Mouse (Mus musculus) cerebellum, adult 2 months (tissue): ENCODE measurements around the gene Plcl2. TPM values are rescaled to one million over a fixed set of nuclear protein-coding genes. Genes with fewer than 3 reads are reported as not detected.

Experiments used
- DNase-seq, 2 experiments: peaks; one replicate each; pipeline ENCODE4 v3.0.0; 2021
- H3K27ac ChIP-seq: fragments of 200-500 bp; 2 replicates; pipeline ENCODE4 v1.5.1; 2012; ENCODE audit warnings: low read length, control low read depth, inconsistent platforms; ENCODE audit not compliant: insufficient read depth
- H3K27me3 ChIP-seq: fragments of 200-500 bp; 2 replicates; pipeline ENCODE4 v1.6.1; 2012; ENCODE audit warnings: inconsistent platforms, mild to moderate bottlenecking, low read length, moderate library complexity; ENCODE audit not compliant: control insufficient read depth, insufficient read depth
- H3K4me1 ChIP-seq: fragments of 200-500 bp; 2 replicates; pipeline ENCODE4 v1.6.1; 2011; ENCODE audit warnings: low read length; ENCODE audit not compliant: control insufficient read depth, insufficient read depth
- H3K4me3 ChIP-seq: fragments of 200-500 bp; replicated peaks from 2 replicates; pipeline ENCODE3; 2011; ENCODE audit warnings: mild to moderate bottlenecking, low read depth, low read length, control low read depth; ENCODE audit not compliant: insufficient read depth
- CTCF ChIP-seq: fragments of 200-500 bp; IDR thresholded peaks from 2 replicates; pipeline ENCODE4 v1.5.1; 2011; ENCODE audit warnings: low read depth, mild to moderate bottlenecking, control low read depth, low read length, moderate library complexity, borderline replicate concordance; ENCODE audit not compliant: insufficient read depth
- POLR2A ChIP-seq: fragments of 200-500 bp; IDR thresholded peaks from 2 replicates; pipeline ENCODE4 v1.6.1; 2011; ENCODE audit warnings: low read length, control low read depth, borderline replicate concordance; ENCODE audit not compliant: insufficient read depth
- WGBS: fragments of 180-500 bp; shearing (Covaris S2); methylation state at CpG from one replicate; pipeline ENCODE4 v1.1.7; 2018; 5-methylcytosine and 5-hydroxymethylcytosine counted together
- polyA plus RNA-seq: library from polyadenylated mRNA; depleted of rRNA; stranded (reverse); fragments of >200 nt; gene quantifications from 2 replicates; pipeline ENCODE4 v1.2.3, GENCODE M21; 2012

The Plcl2 gene
- polyA plus RNA-seq, 1 experiment: 26.5 TPM

DNA sequence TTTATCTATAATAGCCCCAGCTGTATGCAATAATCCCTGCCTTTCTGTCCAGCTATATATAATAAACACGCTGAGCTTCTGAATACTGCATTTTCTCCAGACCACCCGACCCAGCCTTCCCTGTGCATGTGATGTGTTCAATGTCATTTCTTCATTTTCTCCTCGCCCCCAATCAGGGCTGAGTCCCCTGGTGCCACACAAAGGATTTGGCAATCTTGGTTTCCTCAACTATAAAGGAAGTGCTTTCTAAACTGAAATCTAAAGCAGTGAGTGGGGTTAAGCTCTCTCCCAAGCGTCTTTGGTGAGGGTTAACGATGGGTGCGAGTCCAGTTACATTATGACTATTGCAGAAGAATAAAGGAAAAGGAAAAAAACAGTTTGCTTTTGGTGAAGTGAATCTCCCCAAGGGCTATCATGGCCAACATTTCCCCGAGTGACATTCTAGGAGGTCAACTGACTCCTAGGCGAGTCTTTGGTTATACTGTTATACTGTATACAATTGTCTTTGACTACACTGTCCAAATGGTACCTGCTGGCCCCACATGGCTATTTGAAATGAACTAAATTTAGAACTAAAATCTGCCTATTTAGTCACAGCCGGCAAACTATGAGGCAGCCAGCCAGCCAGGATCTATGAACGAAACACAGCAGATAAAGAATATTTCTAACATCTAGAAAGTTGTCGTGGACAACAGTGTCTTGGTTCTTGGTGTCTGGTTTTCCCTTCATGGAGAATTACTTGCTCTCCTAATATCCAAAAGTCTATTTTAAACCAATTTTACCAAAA lies 18.4 kb upstream of the Plcl2 start:
- Histone ChIP-seq H3K4me1 (peaks cover 3% of the 10 kb centered on the region; the same call in 1 of the 2 replicates), H3K4me3 (no peak overlapping the region), H3K27ac (no peak overlapping the region), H3K27me3 (no peaks in the 10 kb centered on the region)
- peak; percentile 35 to 64 for DNase-seq
- no peak for TF ChIP-seq CTCF
- TF ChIP-seq POLR2A: no peak
- WGBS: 63% methylated on average over 11 of the region's 11 CpGs

DNA sequence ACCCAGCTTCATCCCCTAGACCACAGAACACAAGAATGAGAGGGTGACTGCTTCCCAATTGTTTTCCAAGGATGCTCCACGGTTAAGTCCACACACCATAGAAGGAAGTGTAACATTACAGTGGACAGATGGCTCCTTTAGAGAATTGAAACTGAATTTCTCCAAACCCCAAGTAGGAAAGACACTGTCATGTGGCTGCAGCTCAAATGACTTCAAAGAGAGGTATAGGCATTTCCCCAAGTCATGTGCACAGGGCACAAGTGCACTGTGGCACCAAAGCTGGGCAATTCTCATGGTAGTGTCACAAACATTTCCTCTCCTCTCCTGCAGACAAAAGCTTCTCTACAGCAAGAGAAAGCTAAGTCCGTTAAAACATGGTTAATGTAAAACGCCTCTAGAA lies 17.7 kb upstream of the Plcl2 start:
- TF ChIP-seq POLR2A (no peak), CTCF (no peak)
- Histone ChIP-seq H3K4me1 (peaks cover 3% of the 10 kb centered on the region; the same call in 1 of the 2 replicates), H3K27ac (no peak overlapping the region), H3K4me3 (no peak overlapping the region), H3K27me3 (no peaks in the 10 kb centered on the region)
- 64% methylated on average over 3 of the region's 3 CpGs for WGBS
- no peak for DNase-seq

DNA sequence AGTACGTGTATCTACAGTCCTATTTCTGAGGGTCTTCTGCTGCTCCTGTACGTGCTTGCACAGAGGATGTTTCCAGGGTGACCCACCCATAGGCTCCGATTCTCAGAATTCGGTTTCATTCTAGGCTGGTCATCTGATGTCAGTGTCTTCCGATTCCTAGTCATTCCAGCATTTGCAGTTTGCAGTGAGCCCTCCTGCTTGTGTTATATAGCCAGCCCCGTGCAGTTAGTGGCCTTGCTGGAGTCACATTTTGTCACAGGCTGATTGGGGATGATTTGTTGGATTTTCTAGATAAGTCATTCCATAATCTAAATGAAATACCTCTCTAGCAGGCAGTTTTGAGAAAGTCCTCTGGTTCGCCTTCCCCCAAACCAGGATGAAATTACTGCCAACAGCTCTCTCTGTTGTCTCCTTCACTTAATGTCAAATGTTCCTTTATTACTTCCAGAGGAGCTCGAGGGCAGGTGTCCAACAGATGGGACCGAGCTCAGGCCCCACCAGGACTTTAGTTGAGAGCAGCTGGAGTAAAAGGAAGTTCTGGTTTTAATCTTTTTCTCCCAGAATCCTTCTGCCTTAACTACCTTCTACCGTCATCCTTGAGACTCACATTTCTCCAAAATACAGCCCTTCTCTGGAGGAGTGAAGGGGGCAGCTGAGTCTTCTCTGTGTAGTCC lies 13.8 kb upstream of the Plcl2 start:
- no peak overlapping the region for H3K4me3 ChIP-seq
- no peaks in the 10 kb centered on the region for H3K27me3 ChIP-seq
- H3K27ac ChIP-seq: no peak overlapping the region
- no peaks in the 10 kb centered on the region; the same call in 1 of the 2 replicates for H3K4me1 ChIP-seq
- no peak for DNase-seq
- WGBS: 48% methylated on average over 10 of the region's 10 CpGs
- TF ChIP-seq POLR2A (no peak), CTCF (no peak)

DNA sequence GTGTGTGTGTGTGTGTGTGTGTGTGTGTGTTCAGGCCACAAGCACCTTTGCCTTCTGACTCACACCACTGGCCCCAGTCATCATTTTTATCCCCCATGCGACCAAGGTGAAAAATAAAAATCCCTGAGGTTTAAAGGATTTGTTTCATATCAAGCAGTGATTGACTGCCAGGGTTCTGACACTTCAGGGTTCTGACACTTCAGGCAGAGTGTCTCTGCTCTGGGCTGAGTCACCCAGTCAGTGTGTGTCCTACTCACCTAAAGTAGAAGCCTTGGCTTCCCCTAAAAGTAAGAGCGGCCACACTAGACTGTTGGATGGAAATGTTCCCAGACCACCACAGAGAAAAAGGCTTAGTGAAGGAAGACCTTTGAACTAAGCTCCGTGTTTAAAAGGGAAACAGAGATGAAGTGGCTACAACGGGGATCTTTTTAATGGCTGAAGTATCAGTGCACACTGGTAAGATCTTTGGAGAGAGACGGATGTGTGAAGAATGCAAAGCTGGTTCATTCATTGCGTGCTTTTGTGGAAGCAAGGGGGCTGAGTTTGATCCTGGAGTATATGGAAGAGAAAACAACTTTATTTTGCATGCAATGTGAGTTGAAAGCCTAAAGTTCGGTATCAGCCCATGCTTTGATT lies 11.0 kb upstream of the Plcl2 start:
- Histone ChIP-seq H3K4me1 (no peaks in the 10 kb centered on the region), H3K27ac (no peak overlapping the region), H3K4me3 (no peak overlapping the region), H3K27me3 (no peaks in the 10 kb centered on the region)
- no peak for DNase-seq
- WGBS: 79% methylated on average over 7 of the region's 7 CpGs
- TF ChIP-seq POLR2A: no peak
- no peak for TF ChIP-seq CTCF

DNA sequence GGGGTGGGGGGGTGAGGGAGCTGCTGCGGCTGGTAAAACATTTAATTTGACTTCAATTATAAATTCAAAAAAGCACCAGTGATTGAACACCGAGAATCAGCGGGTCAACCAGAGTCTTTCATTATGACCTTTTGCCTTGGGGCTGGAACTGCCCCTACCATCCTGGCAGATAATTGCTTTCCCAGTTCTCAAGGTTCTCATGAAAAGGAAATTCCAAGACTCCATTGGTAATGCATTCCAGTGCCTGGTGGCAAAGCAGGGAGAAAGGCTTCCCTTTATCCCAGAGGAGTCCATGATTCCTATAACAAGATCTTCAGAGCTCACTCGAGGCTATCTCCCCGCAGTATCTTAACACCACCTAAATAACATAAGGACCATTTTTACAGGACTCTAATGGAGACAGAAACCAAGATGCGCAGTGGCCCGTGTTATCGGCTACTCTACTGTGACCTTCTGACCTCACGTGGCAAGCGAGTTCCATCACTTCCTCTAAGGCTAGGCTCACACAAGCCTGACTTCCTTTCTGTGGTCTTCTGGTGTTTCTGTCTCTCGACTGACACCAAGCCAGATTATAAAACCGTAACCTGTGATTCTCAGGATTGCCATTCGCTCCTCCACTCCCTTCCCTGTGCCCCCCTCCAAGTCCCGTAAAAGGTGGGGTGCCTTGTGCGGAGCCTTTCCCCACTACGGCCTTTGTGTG lies 10.0 kb upstream of the Plcl2 start:
- WGBS: 90% methylated on average over 16 of the region's 16 CpGs
- H3K27me3 ChIP-seq: no peaks in the 10 kb centered on the region
- H3K27ac ChIP-seq: no peak overlapping the region
- no peak for DNase-seq
- H3K4me1 ChIP-seq: no peaks in the 10 kb centered on the region
- TF ChIP-seq POLR2A (no peak), CTCF (no peak)
- no peak overlapping the region for H3K4me3 ChIP-seq

DNA sequence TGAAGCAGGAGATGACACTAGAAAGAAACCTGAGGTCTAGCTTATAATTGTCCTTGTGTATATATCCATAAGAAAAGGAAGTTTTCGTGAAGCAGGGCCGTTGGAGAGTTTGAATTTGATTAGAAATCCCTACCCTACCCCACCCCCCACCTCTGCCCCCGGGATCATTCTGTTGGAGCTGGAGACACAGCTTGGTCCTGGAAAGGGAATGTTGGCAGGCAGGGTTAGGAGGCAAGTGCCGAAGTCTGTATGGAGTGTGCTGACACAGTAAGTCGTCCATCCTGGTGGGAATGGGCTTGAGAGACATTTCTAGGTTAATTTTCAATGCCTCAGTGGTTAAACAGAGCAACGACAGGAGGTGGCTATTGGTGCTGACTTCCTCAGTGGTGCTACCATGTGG lies 8.4 kb upstream of the Plcl2 start:
- TF ChIP-seq POLR2A (no peak), CTCF (no peak)

DNA sequence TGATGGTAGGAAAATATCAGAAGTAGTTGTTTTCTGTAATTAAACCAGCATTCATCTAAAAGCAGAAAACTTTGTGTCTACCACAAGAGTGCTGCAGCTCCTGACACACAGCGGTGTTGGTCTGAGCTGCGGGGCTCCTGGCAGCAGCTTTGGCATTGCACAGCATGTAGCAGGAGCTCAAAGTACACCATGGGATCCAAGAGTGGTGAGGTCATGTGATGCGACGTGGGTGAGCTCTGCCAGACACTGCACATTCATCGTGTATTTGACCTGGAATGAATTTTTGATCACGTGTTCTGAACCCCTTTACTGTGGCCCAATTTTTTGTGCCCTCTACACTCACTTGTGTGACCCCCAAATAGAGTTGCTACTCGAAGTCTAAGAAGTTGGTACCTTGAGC lies 6.1 kb upstream of the Plcl2 start:
- H3K27ac ChIP-seq: no peak overlapping the region
- no peaks in the 10 kb centered on the region for H3K27me3 ChIP-seq
- WGBS: 37% methylated on average over 7 of the region's 7 CpGs
- TF ChIP-seq CTCF (no peak), POLR2A (no peak)
- H3K4me1 ChIP-seq: no peaks in the 10 kb centered on the region; the same call in 1 of the 2 replicates
- H3K4me3 ChIP-seq: no peak overlapping the region
- DNase-seq: peak in 1 of 2 experiments; percentile 35

More for the DNA sequence above, 8.4 kb upstream of the Plcl2 start:
- no peak overlapping the region for H3K27ac ChIP-seq
- H3K27me3 ChIP-seq: no peaks in the 10 kb centered on the region
- H3K4me1 ChIP-seq: no peaks in the 10 kb centered on the region
- H3K4me3 ChIP-seq: no peak overlapping the region
- 47% methylated on average over 6 of the region's 6 CpGs for WGBS
- no peak for DNase-seq
